Mouse (Mus musculus) heart, adult 2 months (tissue): ENCODE measurements at regions not wholly inside any gene's neighbourhood (a gene's known extent, or its start where the extent isn't known, plus 50 kb on each side); places are given as distances from the start of the nearest gene placed in this dataset.

Experiments
- CTCF ChIP-seq: fragments of 200-600 bp; IDR thresholded peaks from 2 replicates; pipeline ENCODE4 v1.8.1; 2022; ENCODE audit warnings: antibody characterized with exemption, mild to moderate bottlenecking, moderate library complexity
- POLR2A ChIP-seq: fragments of 200-500 bp; IDR thresholded peaks from 2 replicates; pipeline ENCODE4 v1.6.1; 2011; ENCODE audit warnings: mild to moderate bottlenecking, low read depth, low read length, control low read depth; ENCODE audit not compliant: insufficient read depth

- TF ChIP-seq CTCF (no peak), POLR2A (no peak)
These were observed 54.4 kb upstream of the Pdzd8 start for GRCm38 (mm10) chr19:59399849-59400585.
